Mouse (Mus musculus): ENCODE results near the gene Tab2. TPM values are rescaled to one million over a fixed set of nuclear protein-coding genes. Genes with fewer than 3 reads are reported as not detected.

Gene Tab2
- total RNA-seq (2017), result 161 to 215 TPM (median 171 TPM) in 3 replicates

GRCm38 (mm10) chr10:7956228-7957001, at the start of gene Tab2:
Gene Tab2 (minus strand): TSS chr10:7956230.
- peak; percentile 86 for ATAC-seq (replicated peaks; ENCODE audit: insufficient number of reproducible peaks, low FRiP score, low TSS enrichment, poor library complexity, severe bottlenecking)

- no peak for ATAC-seq (replicated peaks; ENCODE audit: insufficient number of reproducible peaks, low FRiP score, low TSS enrichment, poor library complexity, severe bottlenecking)
Observed at GRCm38 (mm10) chr10:7992258-7992919, 36.4 kb upstream of the Tab2 start.

DNA sequence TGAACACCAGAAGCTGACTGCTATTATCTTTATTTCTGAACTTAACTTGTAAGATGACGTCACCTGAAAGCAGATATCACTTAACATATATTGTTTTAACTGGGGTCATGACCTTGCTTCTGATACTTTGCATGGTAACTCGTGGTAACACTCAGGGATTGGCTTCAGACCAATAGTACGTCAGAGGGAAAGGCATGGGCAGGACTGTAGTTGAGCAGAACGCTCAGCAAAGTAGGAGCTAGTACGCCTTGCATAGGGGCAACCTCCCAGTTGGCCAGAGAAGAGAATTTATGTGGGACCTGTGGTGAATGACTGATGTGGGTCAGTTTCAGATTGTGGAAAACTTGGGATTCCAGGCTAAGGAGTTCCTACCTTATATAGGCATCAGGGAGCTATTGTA, 35.6 kb upstream of the Tab2 start:
- no peak for ATAC-seq (replicated peaks; ENCODE audit: insufficient number of reproducible peaks, low FRiP score, low TSS enrichment, poor library complexity, severe bottlenecking)

GRCm38 (mm10) chr10:7987521-7987920, 31.5 kb upstream of the Tab2 start:
- ATAC-seq (replicated peaks; ENCODE audit: insufficient number of reproducible peaks, low FRiP score, low TSS enrichment, poor library complexity, severe bottlenecking), result no peak

GRCm38 (mm10) chr10:7976462-7976861, 20.4 kb upstream of the Tab2 start:
- peak; percentile 59; the same call in 1 of the 2 replicates for ATAC-seq (replicated peaks; ENCODE audit: insufficient number of reproducible peaks, low FRiP score, low TSS enrichment, poor library complexity, severe bottlenecking)

GRCm38 (mm10) chr10:7968747-7969280, 12.8 kb upstream of the Tab2 start:
- ATAC-seq (replicated peaks; ENCODE audit: insufficient number of reproducible peaks, low FRiP score, low TSS enrichment, poor library complexity, severe bottlenecking), result 0 out of 2 replicates have a peak, but pooled peaks have one; percentile 53

- no peak for ATAC-seq (replicated peaks; ENCODE audit: insufficient number of reproducible peaks, low FRiP score, low TSS enrichment, poor library complexity, severe bottlenecking)
Observed at GRCm38 (mm10) chr10:7967096-7967495, 11.1 kb upstream of the Tab2 start.

DNA sequence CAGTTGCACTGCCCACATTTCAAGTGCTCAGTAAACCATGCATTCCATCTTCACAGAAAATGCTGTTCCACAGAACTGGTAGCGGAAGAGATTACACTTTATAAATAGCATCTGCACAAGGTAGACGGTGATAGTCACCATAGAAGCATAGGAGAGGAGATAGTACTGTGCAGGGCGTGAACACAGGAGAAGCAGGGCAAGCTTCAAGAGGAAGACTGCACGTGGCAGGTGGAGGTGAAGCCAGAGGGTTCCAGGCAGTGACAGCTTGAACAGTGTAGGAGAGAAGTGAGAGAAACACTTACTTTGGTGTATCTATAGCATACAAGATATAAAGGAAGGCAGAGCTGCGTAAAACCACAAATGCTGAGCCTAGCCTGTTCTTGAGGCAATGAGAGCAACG, 3.0 kb upstream of the Tab2 start:
- ATAC-seq (replicated peaks; ENCODE audit: insufficient number of reproducible peaks, low FRiP score, low TSS enrichment, poor library complexity, severe bottlenecking), result no peak

DNA sequence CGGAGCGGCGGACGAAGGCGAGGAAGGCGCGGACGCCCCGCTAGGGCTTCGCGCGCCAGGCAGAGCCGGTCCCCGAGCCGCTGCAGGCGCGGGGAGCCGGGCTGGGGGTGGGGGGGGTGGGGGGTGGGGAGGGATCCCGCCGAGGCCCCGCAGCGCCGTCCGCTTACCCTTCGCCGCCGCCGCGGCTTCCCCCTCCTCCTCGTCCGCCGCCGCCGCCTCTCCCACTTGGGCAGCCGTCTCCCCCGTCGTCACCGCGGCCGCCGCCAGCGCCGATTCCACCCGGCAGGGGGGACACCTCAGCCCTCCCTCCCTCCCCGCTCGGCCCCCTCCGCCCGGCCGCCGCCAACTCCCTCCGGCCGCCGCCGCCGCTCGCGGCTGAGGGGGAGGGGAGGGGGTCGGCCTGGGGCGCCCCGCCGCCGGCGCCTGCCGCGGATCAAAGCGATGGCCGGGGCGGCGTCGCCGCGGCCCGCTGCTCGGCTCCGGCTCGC, 352 bp downstream of the Tab2 start:
- no peak for ATAC-seq (replicated peaks; ENCODE audit: insufficient number of reproducible peaks, low FRiP score, low TSS enrichment, poor library complexity, severe bottlenecking)

DNA sequence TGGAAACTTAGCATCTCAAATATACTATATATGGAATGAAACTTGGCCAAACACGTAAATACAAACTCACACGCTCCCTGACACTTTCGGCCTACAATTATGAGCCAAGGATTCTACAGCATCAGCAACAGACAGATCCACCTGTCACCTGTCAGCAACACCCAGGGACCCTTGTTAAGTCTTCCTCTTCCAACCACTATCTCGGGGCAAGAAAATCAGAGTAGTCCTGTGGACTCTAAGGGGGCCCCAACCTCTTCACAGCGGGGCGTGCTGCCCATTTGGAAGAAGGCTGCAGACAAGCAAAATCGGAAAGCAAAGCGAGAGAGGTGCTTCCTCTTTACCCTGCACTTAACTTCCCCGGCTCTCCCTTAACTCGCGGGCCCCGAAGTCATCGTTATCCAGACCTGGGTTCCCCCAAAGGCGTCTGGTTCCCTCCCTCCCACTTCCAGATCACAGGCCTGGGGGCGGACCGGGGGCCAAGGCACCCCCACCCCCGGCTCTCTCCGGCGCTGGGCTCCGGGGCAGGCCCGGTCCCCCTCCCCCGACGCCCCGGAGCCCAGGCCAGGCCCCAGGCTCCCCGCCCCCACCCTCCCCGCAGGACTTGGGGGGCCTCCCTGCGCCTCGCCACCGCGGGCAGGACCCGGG, 919 bp downstream of the Tab2 start:
- peak; percentile 63 for ATAC-seq (replicated peaks; ENCODE audit: insufficient number of reproducible peaks, low FRiP score, low TSS enrichment, poor library complexity, severe bottlenecking)

GRCm38 (mm10) chr10:7954627-7954988, 1.4 kb downstream of the Tab2 start:
- ATAC-seq (replicated peaks; ENCODE audit: insufficient number of reproducible peaks, low FRiP score, low TSS enrichment, poor library complexity, severe bottlenecking), result no peak

- no peak for ATAC-seq (replicated peaks; ENCODE audit: insufficient number of reproducible peaks, low FRiP score, low TSS enrichment, poor library complexity, severe bottlenecking)
Observed at GRCm38 (mm10) chr10:7943006-7943405, 13.0 kb downstream of the Tab2 start.

- peak; percentile 76; the same call in 1 of the 2 replicates for ATAC-seq (replicated peaks; ENCODE audit: insufficient number of reproducible peaks, low FRiP score, low TSS enrichment, poor library complexity, severe bottlenecking)
Observed at GRCm38 (mm10) chr10:7936556-7937192, 19.4 kb downstream of the Tab2 start.

DNA sequence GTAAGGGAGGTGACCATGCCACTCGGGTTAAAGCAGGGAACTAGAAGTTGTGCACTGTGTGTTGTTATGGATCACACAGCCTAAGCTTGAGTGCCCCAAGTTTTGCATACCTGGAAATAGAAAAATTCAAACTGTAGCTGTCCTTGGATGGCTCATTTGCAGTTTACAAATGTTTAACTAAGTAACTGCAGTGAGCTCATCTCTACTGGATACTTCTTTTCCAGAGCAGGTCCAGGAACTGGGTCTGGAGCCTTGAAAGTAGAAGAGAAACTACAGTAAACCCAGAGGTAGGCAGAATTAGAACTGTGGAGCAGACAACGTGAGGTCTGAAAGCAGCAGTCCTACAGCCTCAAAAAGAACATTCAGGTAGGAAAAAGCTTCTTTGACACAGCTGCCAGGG, 23.1 kb downstream of the Tab2 start:
- ATAC-seq (replicated peaks; ENCODE audit: insufficient number of reproducible peaks, low FRiP score, low TSS enrichment, poor library complexity, severe bottlenecking), result no peak

GRCm38 (mm10) chr10:7928996-7929395, 27.0 kb downstream of the Tab2 start:
- ATAC-seq (replicated peaks; ENCODE audit: insufficient number of reproducible peaks, low FRiP score, low TSS enrichment, poor library complexity, severe bottlenecking), result no peak

GRCm38 (mm10) chr10:7925481-7925880, 30.5 kb downstream of the Tab2 start:
- no peak for ATAC-seq (replicated peaks; ENCODE audit: insufficient number of reproducible peaks, low FRiP score, low TSS enrichment, poor library complexity, severe bottlenecking)

GRCm38 (mm10) chr10:7923433-7923832, 32.6 kb downstream of the Tab2 start:
- no peak for ATAC-seq (replicated peaks; ENCODE audit: insufficient number of reproducible peaks, low FRiP score, low TSS enrichment, poor library complexity, severe bottlenecking)

- no peak for ATAC-seq (replicated peaks; ENCODE audit: insufficient number of reproducible peaks, low FRiP score, low TSS enrichment, poor library complexity, severe bottlenecking)
Observed at GRCm38 (mm10) chr10:7911268-7911667, 44.8 kb downstream of the Tab2 start.

DNA sequence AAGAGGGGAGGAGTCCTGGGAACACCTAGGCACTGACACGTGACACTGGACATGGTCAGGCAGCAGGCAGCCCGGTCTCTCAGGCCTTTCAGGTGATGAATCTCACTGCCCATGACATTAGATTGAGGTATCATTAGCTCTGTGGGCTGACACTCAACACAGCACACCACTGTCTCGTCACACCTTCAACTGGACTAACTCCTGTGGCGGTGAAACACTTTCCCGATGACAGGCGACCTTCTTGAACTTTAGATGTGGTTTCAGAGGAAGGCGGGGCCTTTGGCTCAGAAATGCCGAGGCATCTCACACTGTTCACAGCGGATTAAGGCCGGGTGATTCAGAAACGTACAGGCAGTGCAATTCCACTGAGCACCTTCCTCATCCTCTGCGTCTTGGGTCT, 48.9 kb downstream of the Tab2 start:
- ATAC-seq (replicated peaks; ENCODE audit: insufficient number of reproducible peaks, low FRiP score, low TSS enrichment, poor library complexity, severe bottlenecking), result 0 out of 2 replicates have a peak, but pooled peaks have one; percentile 47
